Mouse (Mus musculus): ENCODE results near the gene Srpx. TPM values are rescaled to one million over a fixed set of nuclear protein-coding genes. Genes with fewer than 3 reads are reported as not detected.

The Srpx gene
- polyA plus RNA-seq (2021; fragmentation: Nextera tagmentation), result 0.26 and 0.55 TPM in 2 replicates
- long read RNA-seq, experiment 1, partial matches to known transcripts, result 0 of 1 reads
- long read RNA-seq, experiment 1, other reads (novel, unspliced or antisense), result 0 of 1 reads
- long read RNA-seq, experiment 2, result 0 reads

GRCm38 (mm10) chrX:10117065-10117719 is at the start of gene Srpx:
Gene Srpx (minus strand): TSS chrX:10117709.

Other genes with a start within 250 kb of the Srpx start
- gene Sytl5, start 232.1 kb downstream of the Srpx start, polyA plus RNA-seq (2021; fragmentation: Nextera tagmentation), result 2.3 and 2.6 TPM in 2 replicates
- gene Rpgr, start 99.2 kb upstream of the Srpx start, polyA plus RNA-seq (2021; fragmentation: Nextera tagmentation), result 7.6 and 9.2 TPM in 2 replicates
- not detected in 2 replicates for gene Otc, start 134.6 kb upstream of the Srpx start, polyA plus RNA-seq (2021; fragmentation: Nextera tagmentation)